ENCODE assay signal across 14 mouse cellular contexts in genomic region chr17:49867321-49868137, GRCm38 (mm10).
DNase-seq lines count a peak whose midpoint lies in the region; ATAC-seq and TF ChIP-seq lines count a peak whose summit lies in the region.
"Had no signal": no experiment of that assay in that cellular context is flagged by ENCODE, and none has a peak within 500 bp of the region (broad histone marks: within the 10 kb centered on the region; RNA-seq: fewer than 3 reads in every experiment).

No protein-coding gene starts in this region.

- no peaks in the 10 kb centered on the region for H3K36me3 ChIP-seq in hindbrain, embryonic 10.5 days
- no peaks in the 10 kb centered on the region for H3K36me3 ChIP-seq in hindbrain, embryonic 11.5 days (ENCODE audit: control insufficient read depth, insufficient read depth, low read length)
- H3K36me3 ChIP-seq in limb, embryonic 10.5 days, result no peaks in the 10 kb centered on the region
- H3K36me3 ChIP-seq: embryonic facial prominence, embryonic 12.5 days; midbrain, embryonic 12.5 days had no signal

- no peak overlapping the region for H3K9ac ChIP-seq in hindbrain, embryonic 11.5 days (ENCODE audit: low read depth, low read length)
- H3K9ac ChIP-seq: embryonic facial prominence, embryonic 12.5 days; liver, embryonic 14.5 days; midbrain, embryonic 12.5 days had no signal

- WGBS in cerebellum, adult 2 months, result 25% methylated on average over 13 of the region's 13 CpGs
- WGBS in hindbrain, embryonic 10.5 days, result 34% methylated on average over 13 of the region's 13 CpGs
- 34% methylated on average over 13 of the region's 13 CpGs for WGBS in hindbrain, embryonic 11.5 days
- 18% methylated on average over 13 of the region's 13 CpGs for WGBS in limb, embryonic 10.5 days

- H3K27me3 ChIP-seq in cerebellum, adult 2 months (ENCODE audit: control insufficient read depth, insufficient read depth, low read length), result no peaks in the 10 kb centered on the region
- H3K27me3 ChIP-seq in hindbrain, embryonic 10.5 days (ENCODE audit: insufficient read depth, poor library complexity, severe bottlenecking), result no peaks in the 10 kb centered on the region; the same call in 1 of the 2 replicates
- no peaks in the 10 kb centered on the region for H3K27me3 ChIP-seq in hindbrain, embryonic 11.5 days (ENCODE audit: control insufficient read depth, insufficient read depth, low read length)
- H3K27me3 ChIP-seq in limb, embryonic 10.5 days (ENCODE audit: low read depth, poor library complexity, severe bottlenecking), result no peaks in the 10 kb centered on the region
- H3K27me3 ChIP-seq: embryonic facial prominence, embryonic 12.5 days; midbrain, embryonic 12.5 days; Patski had no signal

- H3K4me3 ChIP-seq in cerebellum, adult 2 months (replicated peaks; ENCODE audit: insufficient read depth, low read depth, low read length), result no peak overlapping the region
- H3K4me3 ChIP-seq in hindbrain, embryonic 10.5 days, result no peak overlapping the region
- H3K4me3 ChIP-seq in hindbrain, embryonic 11.5 days (ENCODE audit: low read depth, low read length), result no peak overlapping the region
- H3K4me3 ChIP-seq in limb, embryonic 10.5 days, result no peak overlapping the region
- H3K4me3 ChIP-seq: embryonic facial prominence, embryonic 12.5 days; midbrain, embryonic 12.5 days had no signal

- ATAC-seq in hindbrain, embryonic 11.5 days (ENCODE audit: low FRiP score), result no peak
- ATAC-seq in CD4-positive, CD25-positive, alpha-beta regulatory T cell, adult 4 months, result no peak
- ATAC-seq: intestine, postnatal 0 days; Patski had no signal

- H3K27ac ChIP-seq in cerebellum, adult 2 months (ENCODE audit: insufficient read depth, low read length), result no peak overlapping the region
- H3K27ac ChIP-seq in hindbrain, embryonic 10.5 days, result peak overlapping the region; percentile 62; the same call in 1 of the 2 replicates
- no peak overlapping the region for H3K27ac ChIP-seq in hindbrain, embryonic 11.5 days (ENCODE audit: low read depth, low read length)
- peak overlapping the region; percentile 69 for H3K27ac ChIP-seq in limb, embryonic 10.5 days
- H3K27ac ChIP-seq: embryonic facial prominence, embryonic 12.5 days; liver, embryonic 14.5 days; midbrain, embryonic 12.5 days had no signal

- peaks cover 10% of the 10 kb centered on the region; the same call in 1 of the 2 replicates for H3K4me1 ChIP-seq in cerebellum, adult 2 months (ENCODE audit: control insufficient read depth, insufficient read depth, low read length)
- H3K4me1 ChIP-seq in hindbrain, embryonic 10.5 days (replicated peaks), result peaks cover 49% of the 10 kb centered on the region
- H3K4me1 ChIP-seq in hindbrain, embryonic 11.5 days (replicated peaks; ENCODE audit: control insufficient read depth, insufficient read depth, low read length), result no peaks in the 10 kb centered on the region; the same call in 1 of the 2 replicates
- peaks cover 65% of the 10 kb centered on the region for H3K4me1 ChIP-seq in limb, embryonic 10.5 days

- H3K4me2 ChIP-seq in hindbrain, embryonic 11.5 days (replicated peaks; ENCODE audit: low read depth, low read length), result no peak overlapping the region
- H3K4me2 ChIP-seq: embryonic facial prominence, embryonic 12.5 days; midbrain, embryonic 12.5 days had no signal

- peak; percentile 31 to 58 for DNase-seq in cerebellum, adult 2 months
- DNase-seq in cerebellum, adult 9-11 months, result no peak
- no peak for DNase-seq in hindbrain, embryonic 10.5 days (ENCODE audit: low spot score)
- no peak for DNase-seq in hindbrain, embryonic 11.5 days (ENCODE audit: low spot score)
- peak; percentile 78 for DNase-seq in brain, adult 2 months (ENCODE audit: low read depth, low spot score)
- DNase-seq in limb, embryonic 10.5 days (ENCODE audit: low spot score), result no peak
- no peak for DNase-seq in gastrocnemius, postnatal 25 days
- DNase-seq: gastrocnemius, postnatal 14 days had no signal

- no peaks in the 10 kb centered on the region for H3K9me3 ChIP-seq in hindbrain, embryonic 10.5 days
- H3K9me3 ChIP-seq in hindbrain, embryonic 11.5 days (ENCODE audit: control insufficient read depth, low read length), result no peaks in the 10 kb centered on the region
- no peaks in the 10 kb centered on the region for H3K9me3 ChIP-seq in limb, embryonic 10.5 days (replicated peaks)
- H3K9me3 ChIP-seq: embryonic facial prominence, embryonic 12.5 days; midbrain, embryonic 12.5 days had no signal

- no peak for TF ChIP-seq CTCF in cerebellum, adult 2 months (IDR thresholded peaks at IDR 0.05; ENCODE audit: borderline replicate concordance, insufficient read depth, low read depth, low read length)

- no peak for TF ChIP-seq POLR2A in cerebellum, adult 2 months (IDR thresholded peaks at IDR 0.05; ENCODE audit: borderline replicate concordance, insufficient read depth, low read length)

Comparison
In these comparisons a context has a peak if more than half of its experiments do, and no peak if none do; other contexts are left out.
1. DNase-seq: peak in cerebellum, adult 2 months (2 of 2) and brain, adult 2 months (single experiment); none in cerebellum, adult 9-11 months (single experiment), hindbrain, embryonic 10.5 days (single experiment), hindbrain, embryonic 11.5 days (single experiment), limb, embryonic 10.5 days (single experiment) and gastrocnemius, postnatal 25 days (single experiment).
2. H3K27ac ChIP-seq: peak in hindbrain, embryonic 10.5 days (single experiment) and limb, embryonic 10.5 days (single experiment); none in cerebellum, adult 2 months (single experiment) and hindbrain, embryonic 11.5 days (single experiment).